Mouse (Mus musculus) layer of hippocampus, postnatal 10 days (tissue): ENCODE results near the gene Slc39a10. TPM values are rescaled to one million over a fixed set of nuclear protein-coding genes. Genes with fewer than 3 reads are reported as not detected.
"Not testable (repeated sequence)": the region's sequence is repeated elsewhere in the genome, so short reads cannot be mapped to it uniquely, and the experiment has no call there.

Experiments used
- DNase-seq, 2 experiments: peaks; one replicate each; pipeline ENCODE4 v3.0.0; 2021; ENCODE audit warnings: low spot score in 2 of 2
- total RNA-seq, 2 experiments: library from RNA; stranded (reverse); gene quantifications; 2 replicates each; pipeline ENCODE4 v1.2.3; 2021

Gene Slc39a10
- total RNA-seq, 2 experiments from 2014 or later = 85.2 to 94.1 TPM

DNA sequence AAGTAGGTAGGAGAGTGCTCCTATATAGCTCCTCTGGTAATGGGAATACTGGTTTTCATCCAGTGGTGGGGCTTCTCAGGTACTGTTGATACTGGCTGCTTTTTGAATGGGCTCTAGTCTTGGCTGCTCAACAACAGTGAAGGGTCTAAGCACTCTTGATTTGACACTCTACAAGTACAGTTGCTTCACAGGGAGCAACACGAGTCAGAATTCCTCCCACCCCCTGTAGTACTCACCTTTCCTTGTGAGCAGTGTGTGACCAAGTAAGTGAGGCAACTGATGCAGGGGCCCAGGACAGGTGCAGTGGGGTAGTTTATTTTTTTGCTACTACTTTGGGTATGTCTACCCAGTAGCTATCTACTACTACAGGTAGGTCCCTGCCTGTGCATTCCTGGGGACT lies 87.6 kb downstream of the Slc39a10 start:
- DNase-seq = no peak

GRCm38 (mm10) chr1:46782227-46782626 lies 110.4 kb downstream of the Slc39a10 start:
- DNase-seq = not testable (repeated sequence)

- DNase-seq = not testable (repeated sequence)
Observed at GRCm38 (mm10) chr1:46770077-46770695, 122.5 kb downstream of the Slc39a10 start.

DNA sequence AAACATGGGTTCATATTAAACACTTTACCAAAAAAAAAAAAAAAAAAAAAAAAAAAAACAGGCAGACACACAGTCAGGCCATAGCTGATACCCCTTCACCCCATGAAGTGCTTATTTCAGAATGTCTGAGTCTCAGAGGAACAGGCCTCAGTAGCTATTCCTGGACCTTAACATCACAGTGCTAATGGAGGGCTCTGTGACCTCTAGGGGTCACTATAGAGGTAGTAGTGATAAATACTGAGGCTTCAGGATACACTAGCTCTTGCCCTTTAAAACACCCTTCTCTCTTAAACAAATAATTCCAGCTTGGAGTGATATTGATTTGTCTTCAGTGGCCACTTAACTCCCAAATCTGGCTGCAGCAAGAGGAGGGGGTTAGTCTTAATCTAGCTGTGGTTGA lies 123.3 kb downstream of the Slc39a10 start:
- not testable (repeated sequence) for DNase-seq

GRCm38 (mm10) chr1:46764600-46764999 lies 128.1 kb downstream of the Slc39a10 start:
- not testable (repeated sequence) for DNase-seq
